Mouse (Mus musculus) liver, embryonic 16.5 days (tissue): ENCODE data around the gene Dnaaf5. TPM values are rescaled to one million over a fixed set of nuclear protein-coding genes. Genes with fewer than 3 reads are reported as not detected.

Source experiments
- ATAC-seq: fragments of 200-750 bp; cut with Nextera tagmentation; 2 replicates; pipeline ENCODE4 v1.8.0; 2017; ENCODE audit warnings: low read depth, mild to moderate bottlenecking, moderate number of reproducible peaks, moderate library complexity
- H3K27ac ChIP-seq: fragments of 300-500 bp; sonication (generic); 2 replicates; pipeline ENCODE4 v1.5.1; 2014; ENCODE audit warnings: mild to moderate bottlenecking, low read length
- H3K27me3 ChIP-seq: fragments of 300-500 bp; sonication (generic); 2 replicates; pipeline ENCODE4 v1.6.1; 2014; ENCODE audit warnings: low read depth, low read length, mixed read lengths; ENCODE audit not compliant: control insufficient read depth, insufficient read depth
- H3K36me3 ChIP-seq: fragments of 300-500 bp; sonication (generic); 2 replicates; pipeline ENCODE4 v1.6.1; 2014; ENCODE audit warnings: mild to moderate bottlenecking; ENCODE audit not compliant: control insufficient read depth, insufficient read depth
- H3K4me1 ChIP-seq: fragments of 300-500 bp; sonication (generic); 2 replicates; pipeline ENCODE4 v1.6.1; 2014; ENCODE audit warnings: low read depth, low read length, mixed read lengths; ENCODE audit not compliant: control insufficient read depth
- H3K4me2 ChIP-seq: fragments of 300-500 bp; sonication (generic); 2 replicates; pipeline ENCODE4 v1.6.1; 2014; ENCODE audit warnings: low read depth, low read length, mixed read lengths
- H3K4me3 ChIP-seq: fragments of 300-500 bp; sonication (generic); 2 replicates; pipeline ENCODE4 v1.5.1; 2014; ENCODE audit warnings: low read depth, mild to moderate bottlenecking, low read length
- H3K9ac ChIP-seq: fragments of 300-500 bp; sonication (generic); 2 replicates; pipeline ENCODE4 v1.6.1; 2014; ENCODE audit warnings: low read depth, low read length
- H3K9me3 ChIP-seq: fragments of 300-500 bp; sonication (generic); replicated peaks from 2 replicates; pipeline ENCODE4 v1.6.1; 2016; ENCODE audit warnings: low read length; ENCODE audit not compliant: control insufficient read depth
- WGBS: fragments of 180-500 bp; shearing (Covaris S2); extraction: QIAGEN DNeasy Blood & Tissue Kit; methylation state at CpG from one replicate; pipeline ENCODE4 v1.1.7; 2014; ENCODE audit not compliant: insufficient replicate concordance; 5-methylcytosine and 5-hydroxymethylcytosine counted together
- polyA plus RNA-seq: library from polyadenylated mRNA; unstranded; fragments of >200 nt; fragmentation: Nextera tagmentation; extraction: Ambion mirVana; gene quantifications from 2 replicates; pipeline ENCODE4 v1.2.1, GENCODE M21; 2015

Dnaaf5 gene
- polyA plus RNA-seq, 1 experiment from 2014 or later = 2.4 TPM

DNA sequence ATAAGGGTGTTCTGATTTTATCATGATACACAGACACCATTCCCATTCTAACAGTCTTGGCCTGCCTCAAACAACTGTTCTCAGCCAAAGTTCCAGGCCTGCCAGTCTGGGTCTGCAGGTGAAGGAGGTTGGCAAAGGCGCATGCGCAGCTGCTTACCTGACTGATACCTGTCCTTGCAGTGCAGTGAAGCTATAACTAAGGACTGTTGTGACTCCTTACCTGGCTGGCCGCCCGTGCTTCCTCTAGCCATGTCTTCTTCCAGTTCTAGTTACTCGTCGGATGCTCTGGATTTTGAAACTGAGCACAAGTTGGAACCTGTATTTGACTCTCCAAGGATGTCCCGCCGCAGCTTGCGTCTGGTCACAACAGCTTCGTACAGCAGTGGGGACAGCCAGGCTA, 73.3 kb downstream of the Dnaaf5 start:
- Histone ChIP-seq H3K4me2 (no peak overlapping the region), H3K9ac (no peak overlapping the region), H3K27me3 (no peaks in the 10 kb centered on the region), H3K36me3 (peaks cover 49% of the 10 kb centered on the region), H3K27ac (no peak overlapping the region), H3K4me1 (no peaks in the 10 kb centered on the region), H3K4me3 (no peak overlapping the region), H3K9me3 (no peaks in the 10 kb centered on the region)
- 87% methylated on average over 10 of the region's 10 CpGs for WGBS
- ATAC-seq = no peak

- H3K36me3 ChIP-seq = peaks cover 50% of the 10 kb centered on the region
- no peaks in the 10 kb centered on the region; the same call in 1 of the 2 replicates for H3K4me1 ChIP-seq
- no peak overlapping the region for H3K4me3 ChIP-seq
- H3K9me3 ChIP-seq = no peaks in the 10 kb centered on the region
- no peak overlapping the region for H3K4me2 ChIP-seq
- ATAC-seq = no peak
- H3K27me3 ChIP-seq = no peaks in the 10 kb centered on the region
- 86% methylated on average over 4 of the region's 4 CpGs for WGBS
- H3K27ac ChIP-seq = no peak overlapping the region
- H3K9ac ChIP-seq = no peak overlapping the region
These were observed 77.2 kb downstream of the Dnaaf5 start for GRCm38 (mm10) chr5:139227236-139227635.

DNA sequence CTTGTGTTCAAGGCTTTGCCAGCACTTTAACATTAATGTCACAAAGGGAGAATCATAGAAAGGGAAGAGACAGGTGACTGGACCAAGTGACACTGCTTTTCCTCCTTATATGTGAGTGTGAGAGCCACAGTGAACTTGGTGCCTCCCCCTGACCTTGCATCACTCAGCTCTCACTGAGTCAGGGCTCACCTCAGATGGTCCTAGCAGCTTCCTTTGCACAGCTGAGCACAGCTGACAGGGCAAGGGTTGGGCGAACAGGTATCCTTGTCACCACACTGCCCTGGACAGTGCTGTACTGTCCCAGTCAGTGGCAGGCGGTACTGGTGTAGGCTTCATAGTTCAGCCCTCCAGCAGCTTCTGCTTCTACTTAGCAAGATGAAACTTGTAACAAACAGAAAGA, 77.6 kb downstream of the Dnaaf5 start:
- 96% methylated on average over 2 of the region's 2 CpGs for whole genome bisulfite sequencing
- Histone ChIP-seq H3K27ac (no peak overlapping the region), H3K36me3 (peaks cover 50% of the 10 kb centered on the region), H3K27me3 (no peaks in the 10 kb centered on the region), H3K9ac (no peak overlapping the region), H3K4me2 (no peak overlapping the region), H3K4me1 (no peaks in the 10 kb centered on the region; the same call in 1 of the 2 replicates), H3K4me3 (no peak overlapping the region), H3K9me3 (no peaks in the 10 kb centered on the region)
- ATAC-seq = no peak

GRCm38 (mm10) chr5:139228318-139228717, 78.3 kb downstream of the Dnaaf5 start:
- 84% methylated on average over 3 of the region's 3 CpGs for WGBS
- H3K4me1 ChIP-seq = no peaks in the 10 kb centered on the region; the same call in 1 of the 2 replicates
- no peaks in the 10 kb centered on the region for H3K9me3 ChIP-seq
- H3K27me3 ChIP-seq = no peaks in the 10 kb centered on the region
- ATAC-seq = no peak
- H3K9ac ChIP-seq = no peak overlapping the region
- H3K36me3 ChIP-seq = peaks cover 48% of the 10 kb centered on the region
- no peak overlapping the region for H3K4me2 ChIP-seq
- H3K4me3 ChIP-seq = no peak overlapping the region
- no peak overlapping the region for H3K27ac ChIP-seq

- H3K27ac ChIP-seq = no peak overlapping the region
- 88% methylated on average over 3 of the region's 3 CpGs for WGBS
- no peak overlapping the region for H3K4me3 ChIP-seq
- no peak overlapping the region for H3K9ac ChIP-seq
- H3K4me2 ChIP-seq = no peak overlapping the region
- no peak for ATAC-seq
- peaks cover 50% of the 10 kb centered on the region for H3K36me3 ChIP-seq
- no peaks in the 10 kb centered on the region for H3K27me3 ChIP-seq
- no peaks in the 10 kb centered on the region for H3K9me3 ChIP-seq
- H3K4me1 ChIP-seq = no peaks in the 10 kb centered on the region; the same call in 1 of the 2 replicates
These were observed 79.7 kb downstream of the Dnaaf5 start for GRCm38 (mm10) chr5:139229716-139230115.

GRCm38 (mm10) chr5:139232083-139232482, 82.1 kb downstream of the Dnaaf5 start:
- H3K4me3 ChIP-seq = no peak overlapping the region
- peaks cover 41% of the 10 kb centered on the region for H3K36me3 ChIP-seq
- 25% methylated on average over 3 of the region's 3 CpGs for WGBS
- ATAC-seq = no peak
- no peak overlapping the region for H3K9ac ChIP-seq
- no peaks in the 10 kb centered on the region for H3K9me3 ChIP-seq
- H3K27me3 ChIP-seq = no peaks in the 10 kb centered on the region
- no peak overlapping the region; the same call in 1 of the 2 replicates for H3K27ac ChIP-seq
- no peak overlapping the region for H3K4me2 ChIP-seq
- H3K4me1 ChIP-seq = no peaks in the 10 kb centered on the region; the same call in 1 of the 2 replicates

GRCm38 (mm10) chr5:139234423-139234822, 84.4 kb downstream of the Dnaaf5 start:
- H3K9ac ChIP-seq = no peak overlapping the region
- no peak overlapping the region for H3K4me3 ChIP-seq
- H3K9me3 ChIP-seq = no peaks in the 10 kb centered on the region
- H3K27me3 ChIP-seq = no peaks in the 10 kb centered on the region
- 82% methylated on average over 4 of the region's 4 CpGs for whole genome bisulfite sequencing
- no peak overlapping the region for H3K4me2 ChIP-seq
- no peak overlapping the region for H3K27ac ChIP-seq
- H3K36me3 ChIP-seq = peaks cover 51% of the 10 kb centered on the region
- no peaks in the 10 kb centered on the region; the same call in 1 of the 2 replicates for H3K4me1 ChIP-seq
- ATAC-seq = no peak

Other genes with a start within 250 kb of the Dnaaf5 start
- 2.3 and 3.1 TPM in 2 replicates for gene Pdgfa, start 152.9 kb upstream of the Dnaaf5 start, polyA plus RNA-seq
- 0.80 and 0.96 TPM in 2 replicates for gene Prkar1b, start 222 bp upstream of the Dnaaf5 start, polyA plus RNA-seq
- gene Sun1, start 50.4 kb downstream of the Dnaaf5 start, polyA plus RNA-seq = 19.6 TPM in 2 replicates
- 90.0 and 98.0 TPM in 2 replicates for gene Get4, start 102.1 kb downstream of the Dnaaf5 start, polyA plus RNA-seq
- gene Adap1, start 175.4 kb downstream of the Dnaaf5 start, polyA plus RNA-seq = 1.1 and 1.3 TPM in 2 replicates
- gene Cox19, start 201.2 kb downstream of the Dnaaf5 start, polyA plus RNA-seq = 42.2 and 48.1 TPM in 2 replicates
- gene Cyp2w1, start 202.4 kb downstream of the Dnaaf5 start, polyA plus RNA-seq = 0.42 TPM in 1 of 2 replicates, not detected in the other
- gene Gpr146, start 227.5 kb downstream of the Dnaaf5 start, polyA plus RNA-seq = 20.6 and 24.1 TPM in 2 replicates